Mouse (Mus musculus) E14TG2a.4 (cell line): ENCODE data around the gene Slc25a42.

Experiments
- CTCF ChIP-seq: conservative IDR thresholded peaks from 2 replicates; pipeline ENCODE4 v1.5.1; 2014; ENCODE audit warnings: low read length
- NANOG ChIP-seq: IDR thresholded peaks from 2 replicates; pipeline ENCODE4 v1.6.1; 2014; ENCODE audit warnings: borderline replicate concordance, low read length, mixed read lengths

GRCm38 (mm10) chr8:70139981-70140380, 72.1 kb downstream of the Slc25a42 start:
- TF ChIP-seq CTCF (no peak), NANOG (no peak)
